Mouse (Mus musculus) kidney, postnatal 0 days (tissue): ENCODE results near the gene Usp12. TPM values are rescaled to one million over a fixed set of nuclear protein-coding genes. Genes with fewer than 3 reads are reported as not detected.

Source experiments
- ATAC-seq: fragments of 200-750 bp; cut with Nextera tagmentation; replicated peaks from 2 replicates; pipeline ENCODE4 v1.8.0; 2017; ENCODE audit warnings: low read depth, moderate number of reproducible peaks, moderate TSS enrichment, moderate library complexity; ENCODE audit not compliant: low FRiP score
- DNase-seq: peaks from one replicate; pipeline ENCODE4 v3.0.0-alpha.2; 2016; ENCODE audit warnings: low spot score
- H3K27ac ChIP-seq: fragments of 300-500 bp; sonication (generic); 2 replicates; pipeline ENCODE4 v1.5.1; 2014; ENCODE audit warnings: mild to moderate bottlenecking
- H3K27me3 ChIP-seq: fragments of 300-500 bp; sonication (generic); 2 replicates; pipeline ENCODE4 v1.6.1; 2014; ENCODE audit warnings: low read length, mixed read lengths; ENCODE audit not compliant: insufficient read depth
- H3K36me3 ChIP-seq: fragments of 300-500 bp; sonication (generic); 2 replicates; pipeline ENCODE4 v1.6.1; 2014; ENCODE audit warnings: low read length, mixed read lengths; ENCODE audit not compliant: insufficient read depth
- H3K4me1 ChIP-seq: fragments of 300-500 bp; sonication (generic); replicated peaks from 2 replicates; pipeline ENCODE4 v1.6.1; 2014; ENCODE audit warnings: antibody characterized with exemption, low read length, mixed read lengths; ENCODE audit not compliant: insufficient read depth
- H3K4me2 ChIP-seq: fragments of 300-500 bp; sonication (generic); 2 replicates; pipeline ENCODE4 v1.6.1; 2014; ENCODE audit warnings: mild to moderate bottlenecking, low read length, moderate library complexity, mixed read lengths
- H3K4me3 ChIP-seq: fragments of 300-500 bp; sonication (generic); replicated peaks from 2 replicates; pipeline ENCODE4 v1.5.1; 2014; ENCODE audit warnings: low read depth, low read length
- H3K9ac ChIP-seq: fragments of 300-500 bp; sonication (generic); 2 replicates; pipeline ENCODE4 v1.6.1; 2014; ENCODE audit warnings: low read depth, low read length
- H3K9me3 ChIP-seq: fragments of 300-500 bp; sonication (generic); replicated peaks from 2 replicates; pipeline ENCODE4 v1.6.1; 2016; ENCODE audit warnings: low read length, inconsistent platforms, mixed read lengths
- CTCF ChIP-seq: IDR thresholded peaks from 2 replicates; pipeline ENCODE4 v1.5.1; 2016; ENCODE audit warnings: antibody characterized with exemption, low read depth, mild to moderate bottlenecking, moderate library complexity
- WGBS: fragments of 180-500 bp; shearing (Covaris S2); extraction: QIAGEN DNeasy Blood & Tissue Kit; methylation state at CpG from one replicate; pipeline ENCODE4 v1.1.7; 2014; 5-methylcytosine and 5-hydroxymethylcytosine counted together
- polyA plus RNA-seq: library from polyadenylated mRNA; unstranded; fragments of >200 nt; fragmentation: Nextera tagmentation; extraction: Ambion mirVana; gene quantifications from 2 replicates; pipeline ENCODE4 v1.2.1, GENCODE M21; 2015

Usp12 gene
- polyA plus RNA-seq, 1 experiment from 2014 or later, result 18.7 TPM

- DNase-seq (no peak), ATAC-seq (no peak)
- Histone ChIP-seq H3K9ac (no peak overlapping the region), H3K36me3 (no peaks in the 10 kb centered on the region), H3K27ac (no peak overlapping the region), H3K9me3 (no peaks in the 10 kb centered on the region), H3K4me2 (no peak overlapping the region), H3K4me3 (no peak overlapping the region), H3K27me3 (no peaks in the 10 kb centered on the region), H3K4me1 (peaks cover 9% of the 10 kb centered on the region; the same call in 1 of the 2 replicates)
- TF ChIP-seq CTCF, result no peak
- WGBS, result 75% methylated on average over 12 of the region's 12 CpGs
These were observed 107.9 kb downstream of the Usp12 start for GRCm38 (mm10) chr5:146686954-146687353.

Other genes starting within 250 kb of the Usp12 start
- not detected in 2 replicates for gene Gm3415, start 238.9 kb downstream of the Usp12 start, polyA plus RNA-seq
- 0.61 and 0.68 TPM in 2 replicates for gene Gpr12, start 209.8 kb downstream of the Usp12 start, polyA plus RNA-seq
- gene Rpl21, start 37.9 kb upstream of the Usp12 start, polyA plus RNA-seq, result 604 and 688 TPM in 2 replicates
- 112 and 115 TPM in 2 replicates for gene Rasl11a, start 50.1 kb upstream of the Usp12 start, polyA plus RNA-seq
- gene Gtf3a, start 153.7 kb upstream of the Usp12 start, polyA plus RNA-seq, result 112 TPM in 2 replicates
- 30.6 and 32.3 TPM in 2 replicates for gene Mtif3, start 168.8 kb upstream of the Usp12 start, polyA plus RNA-seq